Mouse (Mus musculus) E14TG2a.4 (cell line): ENCODE measurements around the gene Akap13.

ENCODE experiments used
- CTCF ChIP-seq: conservative IDR thresholded peaks from 2 replicates; pipeline ENCODE4 v1.5.1; 2014; ENCODE audit warnings: low read length
- NANOG ChIP-seq: IDR thresholded peaks from 2 replicates; pipeline ENCODE4 v1.6.1; 2014; ENCODE audit warnings: borderline replicate concordance, low read length, mixed read lengths
- POU5F1 ChIP-seq: IDR thresholded peaks from 2 replicates; pipeline ENCODE4 v1.6.1; 2014; ENCODE audit warnings: low read length, borderline replicate concordance

GRCm38 (mm10) chr7:75795106-75795505 is 339.8 kb downstream of the Akap13 start:
- TF ChIP-seq CTCF (no peak), NANOG (no peak), POU5F1 (no peak)
